Mouse (Mus musculus) liver, postnatal 0 days (tissue): Measurements from ENCODE around the gene Usp35.

Experiments
- CTCF ChIP-seq: sonication (generic); IDR thresholded peaks from 2 replicates; pipeline ENCODE4 v1.5.1; 2016; ENCODE audit warnings: antibody characterized with exemption, low read depth
- EP300 ChIP-seq: IDR thresholded peaks from 2 replicates; pipeline ENCODE4 v1.6.1; 2016; ENCODE audit warnings: antibody characterized with exemption, low read depth, mild to moderate bottlenecking

- TF ChIP-seq CTCF = no peak
- TF ChIP-seq EP300 = no peak
Measured at GRCm38 (mm10) chr7:97313364-97313995, 18.3 kb downstream of the Usp35 start.
